Mouse (Mus musculus): Measurements from ENCODE around the gene Hormad2.
A peak's percentile ranks its signal among the peaks of the same experiment; 100 is the strongest.

Hormad2 gene

DNA sequence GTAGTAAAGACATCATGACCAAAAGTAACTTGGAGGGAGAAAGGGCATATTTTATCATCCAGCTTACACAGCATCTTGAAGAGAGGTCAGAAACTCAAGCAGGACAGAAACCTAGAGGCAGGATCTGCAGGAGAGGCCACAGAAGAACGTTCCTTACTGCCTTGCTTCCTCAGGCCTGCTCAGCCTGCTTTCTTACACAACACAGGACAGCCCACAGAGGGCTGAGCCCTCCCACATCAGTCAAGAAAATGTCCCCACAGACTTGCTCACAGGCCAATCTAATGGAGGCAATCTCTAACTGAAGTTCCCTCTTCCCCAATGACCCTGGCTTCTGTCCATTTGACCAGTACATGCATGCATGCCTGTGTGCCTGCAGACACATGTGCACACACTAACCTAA is 1.4 kb upstream of the Hormad2 start:
- no peak for DNase-seq

DNA sequence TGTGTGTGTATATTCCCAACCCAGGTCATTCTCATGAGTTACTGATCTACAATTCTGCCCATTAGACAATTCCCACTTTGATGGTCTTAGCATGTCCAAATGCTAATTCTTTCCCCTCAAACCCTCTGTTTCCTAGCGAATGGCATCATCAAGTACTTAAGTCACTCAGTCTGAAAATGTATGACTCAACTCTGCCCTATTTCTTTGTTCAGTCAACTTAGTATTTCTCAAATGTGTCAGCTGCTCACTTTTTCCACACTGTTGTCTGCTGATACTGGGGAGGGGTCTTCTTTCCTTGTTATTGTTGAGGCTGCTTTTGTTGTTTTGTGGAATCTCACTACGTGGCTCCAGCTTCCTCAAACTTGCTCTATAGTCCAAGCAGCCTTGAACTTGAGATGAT is 2.7 kb downstream of the Hormad2 start:
- DNase-seq: no peak

DNA sequence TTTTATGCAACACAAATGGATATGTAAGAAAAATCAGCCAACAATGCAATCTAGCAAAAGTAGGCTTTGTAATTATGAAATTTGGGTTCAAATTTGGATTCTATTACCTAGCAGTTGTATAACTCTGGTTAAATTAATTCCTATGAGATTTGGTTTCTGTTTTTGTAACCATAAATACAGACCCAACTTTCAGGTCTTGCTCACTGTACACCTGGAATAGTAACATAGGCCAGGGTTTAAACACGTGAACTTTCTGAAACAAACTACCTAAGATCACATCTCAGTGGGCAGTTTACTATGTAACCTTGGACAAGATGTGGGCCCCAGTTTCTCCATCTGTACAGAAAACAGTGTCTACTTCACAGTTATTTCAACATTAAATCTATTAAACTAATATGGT is 3.6 kb downstream of the Hormad2 start:
- DNase-seq: no peak

DNA sequence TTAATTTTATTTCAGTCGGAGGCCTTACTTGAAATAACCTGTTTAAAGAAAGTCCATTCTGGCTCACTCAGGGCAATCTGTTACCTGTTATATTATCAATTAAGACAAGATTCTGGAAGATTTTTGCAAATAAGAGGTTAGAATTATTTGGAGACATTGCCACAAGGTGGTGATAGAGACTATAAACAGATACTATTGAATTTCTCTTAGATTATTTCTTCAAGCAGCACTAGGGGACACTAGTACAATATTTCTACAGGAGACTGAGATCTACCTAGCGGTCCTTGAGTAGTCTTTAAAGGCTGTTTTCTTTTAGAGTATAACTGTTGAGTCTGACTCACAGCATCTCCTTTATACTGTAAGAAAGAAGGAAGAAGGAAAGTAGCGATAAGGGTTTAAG is 4.3 kb downstream of the Hormad2 start:
- DNase-seq: no peak

DNA sequence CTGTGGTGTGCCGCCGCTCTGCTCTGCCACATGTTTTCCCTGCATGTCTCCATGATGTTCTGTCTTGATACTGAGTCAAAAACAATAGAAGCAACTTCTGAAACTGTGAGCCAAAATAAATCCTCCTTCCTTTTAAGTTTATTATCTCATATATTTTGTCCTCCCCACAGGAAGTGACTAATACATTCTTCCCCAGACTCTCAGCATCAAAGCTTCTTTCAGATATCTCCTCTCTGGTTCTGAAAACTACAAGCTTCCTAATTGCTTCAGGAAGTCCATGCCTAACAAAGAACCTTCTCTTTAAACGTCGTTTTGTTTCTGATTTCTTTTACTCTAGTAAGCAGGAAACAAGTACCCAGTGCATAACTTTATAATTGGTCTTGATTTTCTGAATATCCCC is 6.4 kb downstream of the Hormad2 start:
- no peak for DNase-seq

DNA sequence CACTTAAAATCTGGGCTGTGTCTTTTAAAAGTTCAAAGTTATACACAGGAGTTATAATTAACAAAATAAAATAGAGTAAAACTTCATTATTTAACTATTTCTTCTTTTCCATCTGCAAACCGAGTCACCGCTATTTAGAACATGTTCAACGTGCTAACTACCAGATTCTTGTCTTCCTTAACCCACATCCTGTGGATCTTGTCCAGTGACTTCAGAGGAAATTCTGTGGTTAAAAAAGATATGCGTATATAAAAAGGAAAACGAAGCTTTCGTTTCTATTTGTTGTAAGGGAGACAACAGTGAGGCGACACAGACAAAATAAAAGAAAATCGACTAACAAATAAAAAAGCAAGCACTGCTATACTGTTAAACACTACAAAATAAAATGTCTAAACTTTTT is 17.1 kb downstream of the Hormad2 start:
- no peak for DNase-seq

DNA sequence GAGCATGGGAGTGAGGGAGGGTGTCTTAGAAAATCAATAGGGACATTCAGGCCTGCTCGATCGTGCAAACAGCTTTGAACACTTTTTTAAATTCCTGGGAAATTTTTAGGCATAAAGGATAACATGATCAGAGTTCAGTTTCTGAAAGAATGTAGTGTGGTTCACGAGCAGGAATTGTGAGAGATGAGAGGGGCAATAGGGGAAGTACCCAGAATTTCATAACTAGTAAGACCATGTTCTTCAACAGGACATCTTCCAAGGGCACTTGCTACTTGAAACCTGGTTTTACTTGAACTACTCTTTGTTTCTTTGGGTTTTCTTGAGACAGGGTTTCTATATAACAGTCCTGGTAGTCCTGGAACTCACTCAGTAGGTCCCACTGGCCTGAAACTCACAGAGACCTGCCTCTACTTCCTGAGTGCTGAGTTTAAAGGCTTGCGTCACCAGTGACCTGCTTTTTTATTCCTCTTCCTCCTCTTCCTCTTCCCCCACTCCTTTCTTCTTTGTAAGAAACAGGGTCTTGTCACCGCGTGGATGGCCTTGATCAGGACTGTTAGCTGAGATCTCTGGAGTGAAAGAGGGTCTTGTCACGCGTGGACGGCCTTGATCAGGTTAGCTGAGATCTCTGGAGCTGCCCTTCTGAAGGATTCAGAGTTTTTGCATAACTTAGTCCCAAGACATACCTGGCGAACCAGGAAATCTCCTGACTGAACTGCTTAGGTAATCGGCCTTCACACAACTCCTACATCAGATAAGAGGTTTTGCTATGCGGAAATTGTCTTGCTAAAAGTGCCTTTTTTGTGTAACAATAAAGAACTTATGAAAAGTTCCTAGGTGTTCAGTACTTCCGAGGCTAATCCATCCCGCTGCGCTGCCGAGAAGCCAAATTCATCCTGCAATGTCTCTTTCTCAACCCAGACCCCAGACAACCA is 18.1 kb downstream of the Hormad2 start:
- peak; percentile 37 for DNase-seq

DNA sequence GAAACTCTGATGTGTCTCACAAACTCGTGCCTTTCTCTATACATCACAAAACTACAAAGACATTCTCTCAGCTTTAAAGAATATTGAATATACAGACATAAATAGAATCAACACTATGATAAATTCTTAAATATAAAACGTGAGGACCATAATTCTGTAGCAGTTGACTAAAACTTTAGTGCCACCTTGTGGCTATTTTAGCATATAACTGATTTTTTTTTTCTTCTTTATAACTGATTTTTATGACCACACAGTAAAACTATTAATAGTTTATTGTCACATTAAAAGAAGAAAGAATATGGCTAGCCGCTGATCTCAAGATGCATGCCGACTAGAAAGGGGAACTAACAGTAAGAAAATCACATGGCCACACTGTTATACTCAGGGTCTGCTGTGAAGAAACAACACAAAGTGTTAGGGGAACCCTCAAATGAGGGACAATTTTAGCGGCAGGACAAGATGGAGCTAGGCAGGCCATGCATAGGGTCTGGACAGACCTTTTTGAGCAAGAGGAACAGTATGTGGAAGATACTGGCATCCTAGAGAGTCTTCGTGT is 18.9 kb downstream of the Hormad2 start:
- DNase-seq: peak; percentile 9

DNA sequence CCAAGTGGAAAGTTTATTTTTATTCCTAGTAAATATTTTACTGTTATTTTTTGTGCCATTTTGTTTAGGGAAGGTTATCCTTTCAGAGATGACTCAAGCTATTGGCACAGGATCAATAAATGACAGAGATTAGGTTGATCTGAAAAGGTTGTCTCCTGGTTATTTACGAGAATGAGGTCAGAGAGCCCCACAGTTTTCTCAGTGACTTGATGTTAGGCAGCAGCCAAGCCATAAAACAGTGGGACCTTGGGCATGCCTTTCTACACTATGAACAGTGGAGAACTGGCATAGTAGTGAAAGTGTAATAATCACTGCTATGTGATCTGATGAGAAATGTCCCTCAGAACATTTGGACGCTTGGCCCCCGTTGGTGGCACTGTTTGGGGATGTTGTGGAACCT is 22.9 kb downstream of the Hormad2 start:
- no peak for DNase-seq

DNA sequence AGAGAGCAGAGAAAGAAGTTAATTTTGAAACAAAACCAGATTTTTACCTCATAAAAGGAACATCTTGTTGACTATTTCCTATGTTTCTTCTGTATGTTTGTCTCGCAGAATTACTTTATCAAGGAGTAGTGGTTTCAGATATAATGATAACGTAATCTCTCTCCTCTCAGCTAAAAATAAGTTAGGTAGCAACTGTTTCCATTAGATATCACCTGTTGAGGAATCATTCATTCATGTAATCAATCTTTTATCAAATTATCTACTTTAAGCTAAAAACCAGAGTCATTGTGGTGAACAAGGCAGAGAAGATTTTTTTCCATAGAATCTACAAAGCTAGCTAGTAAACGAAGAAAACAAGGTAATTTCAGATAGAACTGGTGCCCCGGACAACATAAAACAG is 28.6 kb downstream of the Hormad2 start:
- DNase-seq: no peak

DNA sequence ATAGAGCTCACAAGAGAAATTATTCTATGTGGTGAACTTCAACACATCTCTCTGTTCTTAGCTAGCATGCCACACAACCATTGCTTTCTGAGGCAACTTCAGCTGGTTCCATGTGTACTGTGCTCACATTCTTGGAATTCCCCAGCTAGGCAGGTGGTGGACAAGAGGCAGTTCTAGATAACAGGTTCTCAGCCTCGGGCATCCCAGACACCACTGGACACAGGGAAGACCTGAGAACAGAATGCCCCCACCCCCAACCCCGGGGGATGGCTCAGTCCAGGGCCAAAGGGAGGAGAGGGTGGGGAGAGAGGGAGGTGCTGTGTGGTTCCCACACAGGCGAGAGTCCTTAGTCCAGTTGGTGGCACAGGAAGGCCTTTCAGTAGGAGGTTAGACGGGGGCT is 36.6 kb downstream of the Hormad2 start:
- DNase-seq: no peak

DNA sequence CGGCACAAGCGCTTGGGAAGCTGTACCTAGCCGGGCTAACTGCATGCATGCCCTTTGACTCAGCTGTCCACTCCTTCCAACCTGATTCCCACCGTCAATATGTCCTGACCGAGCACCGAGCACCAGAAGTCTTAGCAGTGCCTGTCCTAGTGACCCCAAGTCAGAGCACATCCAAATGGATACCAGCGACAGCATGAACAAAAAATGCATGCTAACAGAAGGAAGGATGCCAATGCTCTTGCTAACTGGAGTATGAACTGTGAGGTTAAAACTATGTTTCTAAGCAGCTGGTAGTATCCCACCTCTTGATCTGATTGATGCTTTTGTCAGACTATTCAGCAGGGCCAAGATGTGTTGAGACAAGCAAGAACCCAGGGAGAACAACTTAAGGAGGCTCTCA is 37.5 kb downstream of the Hormad2 start:
- no peak for DNase-seq

DNA sequence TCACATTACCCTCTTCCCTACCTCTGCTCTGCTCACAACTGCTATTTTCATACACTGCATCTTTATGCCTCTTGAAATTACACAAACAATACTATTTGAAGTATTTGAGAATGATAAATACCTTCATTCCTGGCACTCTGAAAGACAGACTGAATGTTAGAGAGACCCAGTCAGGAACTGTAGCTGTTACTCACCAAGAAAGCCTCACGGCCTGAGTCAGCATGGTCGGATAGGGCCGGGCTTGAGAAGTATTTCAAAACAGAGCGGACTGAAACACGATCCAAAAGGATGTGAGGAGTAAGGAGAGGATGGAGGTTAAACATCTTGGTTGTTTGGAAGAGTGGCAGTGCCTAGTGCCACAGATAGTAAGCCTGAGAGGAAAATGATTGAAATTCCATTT is 39.7 kb downstream of the Hormad2 start:
- no peak for DNase-seq

DNA sequence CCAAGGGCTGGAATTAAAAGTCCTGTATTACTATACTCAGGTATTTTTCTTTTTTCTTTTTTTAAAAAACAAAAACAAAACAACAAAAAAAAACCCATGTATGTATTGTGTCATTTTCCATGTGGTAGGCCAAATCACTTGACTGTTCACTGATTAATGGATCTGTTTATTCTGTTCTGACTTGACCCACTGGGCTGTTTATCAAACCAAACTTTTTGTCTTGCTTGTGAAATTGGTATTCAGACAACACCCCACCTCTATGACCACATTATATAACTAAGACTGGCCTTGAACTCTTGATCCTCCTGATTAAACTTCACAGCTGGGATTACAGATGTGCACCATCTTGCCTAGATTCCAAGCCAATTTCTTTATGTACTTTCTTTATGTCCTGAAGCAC is 46.7 kb downstream of the Hormad2 start:
- DNase-seq: no peak

DNA sequence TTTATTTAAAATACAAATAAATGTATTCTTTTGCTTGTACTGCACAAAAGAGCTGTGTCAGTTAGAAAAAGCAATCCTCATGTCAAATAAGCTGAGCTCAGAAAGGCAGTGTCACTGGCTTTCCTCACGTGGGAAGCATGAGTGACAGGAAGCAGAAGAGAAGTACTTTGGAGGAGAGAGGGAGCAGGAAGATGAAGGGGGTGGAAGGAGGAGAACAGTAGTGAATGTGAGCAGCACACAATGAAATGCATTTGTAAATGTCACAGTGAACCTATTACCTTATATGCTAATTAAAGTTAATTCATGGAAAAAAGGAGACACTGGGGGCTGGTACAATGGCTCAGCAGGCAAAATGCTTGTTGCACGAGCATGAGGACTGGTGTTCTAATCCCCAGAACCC is 52.9 kb downstream of the Hormad2 start:
- DNase-seq: no peak

DNA sequence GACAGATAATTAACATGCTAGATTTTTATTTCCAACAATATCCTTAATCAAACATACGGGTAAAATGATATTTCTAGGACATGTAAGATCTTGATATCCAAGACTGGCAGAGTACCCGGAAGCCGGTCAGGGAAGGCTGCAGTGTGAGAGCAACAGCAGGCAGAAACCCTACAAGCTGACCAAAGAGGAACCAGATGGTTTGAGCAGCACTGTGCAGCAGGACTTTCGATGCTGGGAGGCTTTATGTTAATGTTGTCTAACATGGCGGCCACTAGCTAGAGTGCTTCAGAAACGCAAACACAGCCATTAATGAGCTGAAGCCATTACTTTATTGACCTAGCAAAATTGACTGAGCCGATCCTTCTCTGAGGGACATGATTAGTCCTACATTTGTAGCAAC is 58.6 kb downstream of the Hormad2 start:
- DNase-seq: no peak

DNA sequence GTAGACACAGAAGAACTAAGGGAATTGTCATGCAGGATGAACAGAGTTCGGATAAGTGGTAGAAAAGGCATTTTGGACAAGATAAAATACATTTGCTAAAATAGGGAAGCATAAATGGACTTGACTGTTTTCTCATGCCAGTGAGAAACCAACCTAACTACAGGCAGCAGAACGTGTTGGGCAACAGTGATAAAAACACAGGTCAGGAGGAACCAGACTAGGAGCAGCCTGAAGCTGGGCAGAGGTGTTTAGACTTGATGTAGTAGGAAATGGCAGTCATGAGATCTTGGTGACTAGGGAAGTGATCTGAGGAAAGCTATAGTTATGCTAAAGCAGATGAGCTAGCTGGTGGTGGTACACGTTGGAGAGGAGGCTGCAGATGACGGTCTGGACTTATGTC is 61.0 kb downstream of the Hormad2 start:
- DNase-seq: no peak

DNA sequence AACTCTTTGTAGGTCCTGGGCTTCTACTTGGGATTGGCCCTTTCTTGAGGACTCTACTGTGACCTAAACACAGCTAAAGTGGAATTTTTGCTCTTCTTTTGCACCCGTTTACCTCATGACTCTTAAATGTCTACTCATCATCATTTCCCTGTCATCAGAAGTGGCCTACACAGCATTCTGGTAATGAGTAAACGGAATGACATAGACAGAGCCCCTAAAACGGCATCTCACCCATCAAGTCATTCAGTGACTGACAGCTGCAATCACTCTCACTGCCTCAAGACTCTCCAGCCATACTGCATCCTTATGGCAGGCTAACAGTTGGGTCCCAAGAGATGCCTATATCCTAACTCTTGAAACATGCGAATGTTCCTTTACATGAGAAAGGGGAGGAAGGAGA is 74.5 kb downstream of the Hormad2 start:
- DNase-seq: no peak

DNA sequence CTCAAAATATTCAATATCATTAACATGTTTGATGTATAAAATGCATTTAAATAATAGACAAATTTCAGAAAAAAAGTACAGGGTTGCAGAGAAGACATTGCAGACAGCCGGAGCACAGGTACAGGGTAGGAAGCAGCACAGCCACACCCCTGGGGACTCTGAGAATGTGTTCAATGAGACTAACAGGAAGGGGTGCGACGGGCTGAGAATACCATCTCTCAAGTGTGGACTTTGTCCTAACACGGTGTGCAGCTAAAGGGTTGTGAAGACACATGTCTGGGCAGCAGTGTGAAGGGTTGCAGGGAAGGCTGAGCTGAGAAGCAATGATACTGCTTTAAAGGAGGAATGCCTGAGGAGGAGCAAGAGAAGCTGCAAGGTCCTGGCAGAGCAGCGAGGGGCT is 85.5 kb downstream of the Hormad2 start:
- DNase-seq: no peak

DNA sequence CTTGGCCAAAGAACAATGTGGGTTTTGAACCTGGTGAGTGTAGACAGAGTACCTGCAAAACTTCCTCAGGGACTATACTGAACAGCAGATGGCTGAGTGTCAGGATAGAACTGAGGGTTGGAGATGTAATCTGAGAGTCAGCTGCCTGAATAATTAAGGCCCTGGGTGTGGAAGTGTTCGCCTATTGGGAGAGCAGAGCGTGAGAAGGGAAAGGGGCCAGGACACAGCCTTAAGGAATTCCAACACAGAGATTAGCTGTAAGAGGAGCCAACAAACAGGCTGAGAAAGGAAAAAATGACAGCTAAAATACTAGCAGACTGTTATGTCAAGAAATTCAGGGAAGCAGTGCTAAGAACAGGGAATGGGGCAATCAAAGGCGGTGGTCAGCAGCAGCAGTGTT is 88.3 kb downstream of the Hormad2 start:
- no peak for DNase-seq

DNA sequence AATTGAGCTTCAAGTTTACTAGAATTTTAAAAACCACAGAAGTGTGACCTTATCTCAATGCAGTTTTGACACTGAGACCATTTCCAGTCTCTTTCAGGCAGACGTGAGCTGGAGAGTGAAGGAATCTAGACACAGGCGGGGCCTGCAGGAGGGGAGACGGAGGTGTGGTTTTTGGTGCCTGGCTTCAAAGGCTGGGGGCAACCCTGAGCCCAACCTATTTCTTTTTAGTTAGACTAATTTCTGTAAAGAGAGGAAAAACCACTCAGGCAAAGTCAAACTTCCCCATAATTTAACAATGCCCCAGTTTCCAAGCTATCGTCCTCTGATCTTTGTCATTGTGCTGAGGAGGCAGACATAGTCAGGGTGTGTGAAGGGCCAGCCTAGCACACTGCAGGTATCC is 97.0 kb downstream of the Hormad2 start:
- peak; percentile 35 for DNase-seq

DNA sequence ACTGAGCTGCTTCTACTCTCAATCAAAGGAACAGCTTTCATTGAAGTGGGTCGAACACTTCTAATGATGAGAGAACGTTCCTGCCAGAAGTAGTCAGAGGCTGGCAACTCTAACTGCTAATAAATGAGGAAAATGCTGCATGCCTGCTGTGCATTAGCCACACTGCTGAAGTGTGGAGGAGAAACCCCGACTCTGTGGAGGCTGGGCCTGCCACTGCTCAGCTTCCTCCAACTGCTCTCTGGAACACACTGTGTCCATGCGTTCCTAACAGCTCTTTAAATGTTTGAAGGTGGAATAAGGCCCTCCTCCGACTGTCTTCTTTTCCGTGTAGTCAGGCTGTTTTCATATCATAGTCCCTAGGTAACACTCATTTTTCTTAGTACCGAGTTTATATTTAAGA is 98.9 kb downstream of the Hormad2 start:
- DNase-seq: no peak

DNA sequence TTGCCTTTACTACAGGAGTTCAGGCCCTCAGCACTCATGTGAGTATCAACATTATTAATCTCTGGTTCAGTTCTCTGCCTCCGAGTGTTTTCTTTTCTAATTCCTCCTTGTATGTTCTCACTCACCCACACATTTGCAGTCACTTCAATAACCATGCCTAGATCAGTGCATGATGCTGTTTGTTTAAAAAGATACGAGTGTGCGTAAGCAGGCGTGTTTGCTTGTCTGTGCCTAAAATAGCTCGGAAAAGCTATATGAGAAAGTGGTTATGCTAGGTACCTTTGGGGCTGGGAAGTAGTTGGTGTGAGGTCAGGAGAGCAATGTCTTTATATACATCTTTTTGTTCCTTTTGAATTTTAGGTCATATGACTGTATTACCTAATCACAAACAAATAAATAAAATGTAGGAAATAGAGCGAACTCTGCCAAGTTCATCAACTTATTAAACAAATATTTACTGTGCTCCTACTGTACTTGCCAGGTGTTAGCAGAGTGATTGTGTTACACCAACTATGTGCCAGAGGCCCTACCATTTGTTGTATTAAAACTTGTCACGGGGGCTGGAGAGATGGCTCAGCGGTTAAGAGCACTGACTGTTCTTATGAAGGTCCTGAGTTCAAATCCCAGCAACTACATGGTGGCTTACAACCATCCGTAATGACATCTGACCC is 100.7 kb downstream of the Hormad2 start:
- DNase-seq: no peak

DNA sequence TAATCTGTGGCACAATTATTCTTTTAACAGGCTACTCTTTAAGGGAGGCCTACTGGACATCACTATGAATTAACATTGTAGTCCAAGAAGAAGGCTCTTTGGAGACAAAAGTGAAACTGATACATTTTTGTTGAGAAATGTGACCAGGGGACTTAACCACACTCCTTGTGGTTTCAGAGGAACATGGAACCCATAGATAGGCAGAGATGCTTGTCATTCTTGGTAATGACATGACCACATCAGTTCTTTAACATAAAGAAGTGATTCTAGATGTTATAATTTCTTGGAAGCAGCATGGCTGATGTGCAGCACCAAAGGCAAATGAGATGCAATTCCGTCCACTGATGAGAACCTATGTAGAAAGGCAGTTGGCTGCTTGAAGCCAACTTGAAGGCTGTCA is 101.6 kb downstream of the Hormad2 start:
- DNase-seq: no peak

Data from thymus, postnatal 14 days (tissue).